Mouse (Mus musculus): Measurements from ENCODE around the gene Tdo2. TPM values are rescaled to one million over a fixed set of nuclear protein-coding genes. Genes with fewer than 3 reads are reported as not detected.

The Tdo2 gene
- polyA plus RNA-seq (2016; fragmentation: Nextera tagmentation; extraction: Ambion mirVana), result 0.89 TPM in 1 of 2 replicates, not detected in the other

DNA sequence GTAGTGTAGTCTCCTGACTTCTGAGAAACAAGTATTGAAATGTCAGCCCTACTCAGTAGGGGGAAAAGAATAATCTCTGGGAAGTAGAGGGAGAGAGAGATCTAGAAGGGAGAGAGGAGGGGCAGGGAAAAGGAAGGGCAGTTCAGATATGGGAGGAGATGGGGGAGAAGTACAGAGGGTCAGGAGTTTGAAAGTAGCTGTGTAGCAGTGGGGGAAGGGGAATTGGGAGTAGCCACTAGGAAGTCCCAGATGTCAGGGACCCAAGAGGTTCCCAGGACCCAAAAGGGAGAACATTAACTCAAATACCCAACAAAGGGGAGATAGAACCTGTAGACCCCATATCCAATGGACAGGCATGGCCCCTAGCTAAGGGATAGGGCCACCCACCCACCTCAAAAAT, at the start of gene Tdo2:
Gene Tdo2 (minus strand): TSS at position 101 of the 400 bp plus-strand sequence.
- Histone ChIP-seq H3K9me3 (replicated peaks) (no peaks in the 10 kb centered on the region), H3K4me1 (peaks cover 18% of the 10 kb centered on the region; the same call in 1 of the 2 replicates), H3K27me3 (ENCODE audit: low read depth, poor library complexity, severe bottlenecking) (no peaks in the 10 kb centered on the region), H3K27ac (no peak within 1 kb of the TSS), H3K36me3 (no peaks in the 10 kb centered on the region), H3K4me3 (no peak within 1 kb of the TSS)
- DNase-seq (ENCODE audit: low spot score), result no peak

DNA sequence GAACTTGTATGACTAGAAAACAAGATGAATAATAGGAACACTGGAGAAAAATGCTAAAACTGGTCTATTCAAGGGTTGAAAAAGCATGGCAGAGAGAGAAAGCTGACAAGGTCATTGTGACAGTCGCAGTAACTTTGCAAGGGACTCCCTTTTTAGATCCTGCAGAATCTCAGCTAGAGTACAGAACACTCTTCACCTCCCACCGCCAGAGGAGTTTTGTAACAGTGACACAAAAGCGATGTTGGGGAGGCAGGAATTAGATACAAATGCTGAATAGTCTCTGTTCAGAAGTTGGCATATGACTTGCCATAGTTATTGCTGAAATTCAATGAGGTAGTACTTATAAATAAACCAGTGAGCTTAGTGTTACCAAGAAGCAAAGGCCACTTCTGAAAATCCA, 47.1 kb upstream of the Tdo2 start:
- no peak for DNase-seq (ENCODE audit: low spot score)
- Histone ChIP-seq H3K4me3 (no peak overlapping the region), H3K27me3 (ENCODE audit: low read depth, poor library complexity, severe bottlenecking) (no peaks in the 10 kb centered on the region), H3K4me1 (no peaks in the 10 kb centered on the region), H3K27ac (no peak overlapping the region), H3K9me3 (replicated peaks) (no peaks in the 10 kb centered on the region), H3K36me3 (no peaks in the 10 kb centered on the region)
- 90% methylated on average over 3 of the region's 3 CpGs for WGBS

DNA sequence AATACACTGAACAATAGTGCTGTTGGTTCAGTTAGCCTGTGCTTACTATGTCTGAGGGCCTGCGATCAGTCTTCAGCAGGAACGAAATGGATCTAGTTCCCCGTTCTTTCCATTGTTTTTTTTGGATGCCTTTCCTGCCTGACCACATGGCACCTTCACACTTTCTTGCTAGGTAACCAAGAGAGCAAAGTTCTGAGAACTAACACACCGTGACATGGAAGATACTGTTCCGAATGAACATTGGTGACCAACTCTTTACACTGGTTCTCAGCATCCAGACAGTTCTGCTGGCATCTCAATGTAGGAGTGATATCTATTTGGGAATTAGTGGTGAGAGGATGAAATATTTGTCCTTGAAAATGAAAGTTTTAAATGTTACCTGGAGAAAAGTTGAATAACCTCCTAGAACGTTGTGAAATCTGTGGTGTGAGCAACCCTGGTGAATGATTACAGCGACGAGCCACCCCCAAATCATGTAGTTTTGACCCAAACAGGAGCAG, 46.5 kb upstream of the Tdo2 start:
- H3K27me3 ChIP-seq (ENCODE audit: low read depth, poor library complexity, severe bottlenecking), result no peaks in the 10 kb centered on the region
- 87% methylated on average over 8 of the region's 8 CpGs for WGBS

DNA sequence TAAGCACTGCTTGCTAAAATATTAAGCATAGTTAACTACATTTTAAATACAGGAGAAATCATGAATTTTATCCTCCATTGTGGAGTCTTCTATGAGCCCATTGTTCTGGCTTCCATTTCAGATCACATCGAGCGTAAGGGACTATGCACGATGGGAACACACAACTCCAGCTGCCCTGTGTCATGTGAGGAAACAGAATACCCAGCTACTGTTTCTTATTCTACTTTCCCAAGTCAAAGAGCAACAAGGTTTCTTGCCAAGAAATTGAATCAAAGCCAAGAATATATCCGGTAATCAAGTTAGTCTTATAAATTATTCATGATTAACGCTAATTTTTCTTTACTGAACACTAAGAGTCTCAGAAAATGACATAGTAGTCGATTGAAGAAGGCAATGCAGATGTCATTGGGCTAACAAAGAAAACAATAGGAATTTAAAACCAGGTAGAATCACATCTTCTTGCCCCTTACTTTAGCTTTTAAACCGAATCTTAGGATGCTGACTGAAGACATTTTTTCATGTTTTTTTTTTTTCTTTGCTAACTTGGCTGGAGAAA, 38.2 kb upstream of the Tdo2 start:
- Histone ChIP-seq H3K9me3 (replicated peaks) (no peaks in the 10 kb centered on the region), H3K36me3 (no peaks in the 10 kb centered on the region), H3K4me1 (no peaks in the 10 kb centered on the region), H3K27me3 (ENCODE audit: low read depth, poor library complexity, severe bottlenecking) (no peaks in the 10 kb centered on the region), H3K27ac (no peak overlapping the region), H3K4me3 (no peak overlapping the region)
- WGBS, result 90% methylated on average over 7 of the region's 7 CpGs
- no peak for DNase-seq (ENCODE audit: low spot score)

More for the DNA sequence above, 46.5 kb upstream of the Tdo2 start:
- Histone ChIP-seq H3K4me3 (no peak overlapping the region), H3K4me1 (no peaks in the 10 kb centered on the region), H3K36me3 (no peaks in the 10 kb centered on the region), H3K27ac (no peak overlapping the region), H3K9me3 (replicated peaks) (no peaks in the 10 kb centered on the region)
- DNase-seq (ENCODE audit: low spot score), result no peak

DNA sequence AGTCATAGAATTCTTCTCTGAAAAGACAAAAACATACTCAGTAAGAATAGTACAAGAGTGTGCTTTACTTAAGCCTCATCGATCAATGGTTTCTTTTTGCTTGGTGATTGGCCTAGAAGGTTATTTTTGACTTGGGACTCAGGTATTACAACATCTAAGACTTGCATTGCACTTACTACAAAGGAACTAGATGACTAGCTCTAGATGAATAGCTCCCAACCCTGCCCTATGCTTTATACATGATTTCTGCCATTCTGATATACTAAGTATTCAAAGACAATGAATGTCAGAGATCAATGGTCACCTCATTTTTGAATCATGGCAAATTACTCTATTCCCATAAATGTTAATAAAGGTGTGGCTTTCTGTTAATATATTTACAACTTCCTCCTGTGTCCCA, 31.0 kb upstream of the Tdo2 start:
- 90% methylated on average over 1 of the region's 1 CpGs for WGBS
- no peak overlapping the region for H3K4me3 ChIP-seq

DNA sequence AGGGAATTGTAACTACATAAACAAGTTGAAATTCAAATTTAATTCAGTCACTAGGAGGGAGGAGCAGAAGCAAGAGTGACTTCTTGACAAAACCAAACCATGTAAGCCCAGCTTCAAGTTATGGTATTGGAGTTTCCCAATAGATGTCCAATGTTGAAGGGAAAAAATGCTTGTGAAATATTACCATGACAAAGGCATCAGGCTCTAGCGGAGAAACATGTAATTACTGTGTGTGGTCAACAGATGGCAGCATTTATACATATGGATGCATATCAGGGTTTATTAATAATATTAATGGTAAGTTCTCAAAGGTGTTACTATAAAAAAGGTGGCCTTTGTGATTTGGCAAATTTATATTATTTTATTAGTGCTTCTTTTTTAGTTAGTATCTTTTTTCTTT, 20.0 kb upstream of the Tdo2 start:
- DNase-seq (ENCODE audit: low spot score), result no peak
- 3% methylated on average over 1 of the region's 1 CpGs for WGBS
- Histone ChIP-seq H3K4me3 (no peak overlapping the region), H3K27ac (no peak overlapping the region), H3K36me3 (no peaks in the 10 kb centered on the region), H3K9me3 (replicated peaks) (no peaks in the 10 kb centered on the region), H3K4me1 (no peaks in the 10 kb centered on the region), H3K27me3 (ENCODE audit: low read depth, poor library complexity, severe bottlenecking) (no peaks in the 10 kb centered on the region)

More for the DNA sequence above, 31.0 kb upstream of the Tdo2 start:
- H3K27ac ChIP-seq, result no peak overlapping the region
- no peaks in the 10 kb centered on the region for H3K9me3 ChIP-seq (replicated peaks)
- no peaks in the 10 kb centered on the region for H3K36me3 ChIP-seq
- H3K27me3 ChIP-seq (ENCODE audit: low read depth, poor library complexity, severe bottlenecking), result no peaks in the 10 kb centered on the region
- no peak for DNase-seq (ENCODE audit: low spot score)
- H3K4me1 ChIP-seq, result no peaks in the 10 kb centered on the region

DNA sequence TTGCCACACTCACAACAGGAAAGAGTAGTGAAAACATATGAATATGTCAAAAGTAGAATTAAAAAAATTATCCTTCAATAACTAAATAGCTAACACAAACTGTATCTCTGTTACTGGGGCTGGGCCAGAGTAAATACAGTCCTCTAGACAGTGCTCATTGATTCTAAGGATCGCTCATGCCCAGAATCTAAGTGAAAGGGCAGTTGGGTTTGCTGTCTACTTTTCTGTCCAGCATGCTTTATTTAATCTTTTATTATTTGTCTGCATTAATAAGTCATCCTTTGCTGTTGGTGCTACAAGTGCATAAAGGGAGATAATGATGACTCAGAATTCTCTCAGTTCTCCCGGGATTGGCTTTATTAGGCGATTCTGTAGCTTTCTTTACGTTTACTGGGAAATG, 19.4 kb upstream of the Tdo2 start:
- no peaks in the 10 kb centered on the region for H3K36me3 ChIP-seq
- WGBS, result 55% methylated on average over 4 of the region's 4 CpGs
- H3K27ac ChIP-seq, result no peak overlapping the region
- no peaks in the 10 kb centered on the region for H3K9me3 ChIP-seq (replicated peaks)
- no peak for DNase-seq (ENCODE audit: low spot score)
- no peaks in the 10 kb centered on the region for H3K27me3 ChIP-seq (ENCODE audit: low read depth, poor library complexity, severe bottlenecking)
- no peaks in the 10 kb centered on the region for H3K4me1 ChIP-seq
- no peak overlapping the region for H3K4me3 ChIP-seq

DNA sequence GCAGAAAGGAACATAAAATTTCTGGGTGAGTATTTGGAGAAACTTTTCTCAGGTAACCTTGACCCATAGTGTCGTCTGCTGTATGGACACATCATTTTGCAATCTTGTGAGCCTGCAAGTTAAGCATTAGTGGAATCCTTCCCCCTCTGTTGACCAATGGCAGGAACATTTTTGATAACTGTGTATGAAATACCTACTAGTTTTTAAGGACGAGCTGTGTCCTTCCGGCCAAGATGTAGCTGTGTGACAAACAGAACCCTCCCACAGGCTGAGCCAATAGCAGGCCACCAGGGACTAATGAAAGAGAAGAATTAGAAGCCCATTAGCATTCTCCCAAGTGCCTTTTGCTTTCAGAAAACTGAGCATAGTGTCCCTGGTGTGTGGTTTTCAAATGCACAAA, 14.5 kb upstream of the Tdo2 start:
- no peak overlapping the region for H3K27ac ChIP-seq
- 74% methylated on average over 3 of the region's 3 CpGs for WGBS
- H3K4me3 ChIP-seq, result no peak overlapping the region
- no peaks in the 10 kb centered on the region for H3K4me1 ChIP-seq
- no peaks in the 10 kb centered on the region for H3K9me3 ChIP-seq (replicated peaks)
- DNase-seq (ENCODE audit: low spot score), result no peak
- no peaks in the 10 kb centered on the region for H3K27me3 ChIP-seq (ENCODE audit: low read depth, poor library complexity, severe bottlenecking)
- H3K36me3 ChIP-seq, result no peaks in the 10 kb centered on the region

DNA sequence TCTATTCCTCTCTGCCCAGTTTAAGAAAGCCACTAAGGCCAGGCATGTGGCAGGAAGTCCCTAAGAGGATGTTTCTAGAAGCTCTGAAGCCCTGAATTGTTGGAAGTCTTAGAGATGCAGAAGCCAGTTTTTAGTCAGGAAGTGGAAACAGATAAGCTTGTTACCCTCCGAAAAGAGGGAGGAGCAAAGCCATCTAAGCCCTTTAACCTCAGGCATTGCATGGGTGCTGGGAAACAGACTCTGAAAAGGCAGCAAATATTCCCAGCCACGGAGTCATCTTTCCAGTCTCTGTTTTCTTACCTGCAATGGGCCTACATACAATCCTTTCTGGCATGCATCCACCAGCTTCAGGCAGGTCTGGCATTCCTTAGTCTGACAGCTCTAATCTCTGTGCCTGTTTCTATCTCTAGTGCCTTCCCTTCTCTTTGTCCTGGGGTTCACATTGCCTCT, 13.7 kb upstream of the Tdo2 start:
- Histone ChIP-seq H3K4me3 (no peak overlapping the region), H3K27me3 (ENCODE audit: low read depth, poor library complexity, severe bottlenecking) (no peaks in the 10 kb centered on the region), H3K9me3 (replicated peaks) (no peaks in the 10 kb centered on the region), H3K27ac (no peak overlapping the region), H3K36me3 (no peaks in the 10 kb centered on the region), H3K4me1 (no peaks in the 10 kb centered on the region)
- no peak for DNase-seq (ENCODE audit: low spot score)
- WGBS, result 41% methylated on average over 2 of the region's 2 CpGs

DNA sequence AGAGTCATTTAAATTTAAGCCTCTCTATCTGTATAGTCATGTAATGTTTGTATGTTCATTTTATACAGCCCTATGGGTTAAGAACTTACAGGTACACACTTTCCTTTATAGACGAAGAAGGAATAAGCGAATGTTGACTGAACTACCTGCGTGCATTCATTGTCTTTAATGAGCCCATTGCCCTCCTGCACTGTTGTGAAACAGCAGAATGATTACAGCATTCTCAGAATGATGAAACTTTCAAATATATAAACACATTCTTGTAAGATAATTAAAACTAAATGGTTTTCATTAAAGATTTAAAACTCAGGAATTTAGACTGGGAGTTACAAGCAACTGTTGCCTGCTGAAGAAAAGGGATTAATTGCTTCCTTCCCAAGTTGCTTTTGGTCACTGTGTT, 11.6 kb upstream of the Tdo2 start:
- DNase-seq (ENCODE audit: low spot score), result no peak
- 92% methylated on average over 3 of the region's 3 CpGs for WGBS
- no peak overlapping the region for H3K27ac ChIP-seq
- H3K4me3 ChIP-seq, result no peak overlapping the region
- H3K9me3 ChIP-seq (replicated peaks), result no peaks in the 10 kb centered on the region
- H3K4me1 ChIP-seq, result no peaks in the 10 kb centered on the region
- H3K27me3 ChIP-seq (ENCODE audit: low read depth, poor library complexity, severe bottlenecking), result no peaks in the 10 kb centered on the region
- H3K36me3 ChIP-seq, result no peaks in the 10 kb centered on the region

DNA sequence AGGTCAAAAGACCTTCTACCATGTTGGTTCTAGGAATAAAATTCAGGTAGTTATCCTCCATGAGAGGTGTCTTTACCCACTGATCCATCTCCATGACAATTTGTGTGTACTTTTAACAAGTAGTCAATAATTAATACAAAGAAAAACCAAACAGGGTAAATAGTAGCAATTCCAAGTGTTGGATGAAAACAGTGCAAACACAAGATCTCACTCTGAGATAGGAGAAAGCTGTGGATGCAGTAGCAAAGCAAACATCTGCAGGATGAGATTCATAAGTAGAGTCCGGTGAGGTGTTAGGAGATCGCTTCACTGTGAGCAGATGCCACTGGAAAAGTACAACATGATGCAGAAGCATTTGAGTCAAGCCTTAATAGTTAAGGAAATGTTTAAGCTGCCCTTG, 10.1 kb upstream of the Tdo2 start:
- WGBS, result 92% methylated on average over 2 of the region's 2 CpGs
- no peaks in the 10 kb centered on the region for H3K9me3 ChIP-seq (replicated peaks)
- no peaks in the 10 kb centered on the region for H3K36me3 ChIP-seq
- no peak for DNase-seq (ENCODE audit: low spot score)
- H3K27ac ChIP-seq, result no peak overlapping the region
- H3K4me3 ChIP-seq, result no peak overlapping the region
- H3K27me3 ChIP-seq (ENCODE audit: low read depth, poor library complexity, severe bottlenecking), result no peaks in the 10 kb centered on the region
- no peaks in the 10 kb centered on the region for H3K4me1 ChIP-seq

DNA sequence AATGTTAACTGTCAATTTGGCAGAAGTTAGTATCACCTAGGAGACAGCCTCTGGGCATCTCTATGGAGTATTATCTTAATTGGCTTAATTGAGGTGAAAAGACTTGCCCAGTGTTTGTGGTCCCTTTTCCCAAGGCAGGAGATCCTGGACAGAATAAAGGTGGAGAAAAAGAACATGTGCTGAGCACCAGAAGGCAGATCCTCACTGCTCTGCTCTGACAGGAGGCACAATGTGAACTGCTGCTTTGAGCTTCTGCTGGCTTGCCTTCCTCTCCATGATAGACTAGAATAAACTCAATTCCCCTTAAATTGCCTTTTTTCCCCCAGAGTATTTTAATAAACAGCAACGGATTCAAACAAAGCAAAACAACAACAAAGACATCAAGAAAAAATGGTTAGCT, 9.1 kb upstream of the Tdo2 start:
- Histone ChIP-seq H3K27ac (no peak overlapping the region), H3K4me3 (no peak overlapping the region), H3K36me3 (no peaks in the 10 kb centered on the region), H3K9me3 (replicated peaks) (no peaks in the 10 kb centered on the region), H3K27me3 (ENCODE audit: low read depth, poor library complexity, severe bottlenecking) (no peaks in the 10 kb centered on the region), H3K4me1 (no peaks in the 10 kb centered on the region)
- no peak for DNase-seq (ENCODE audit: low spot score)
- 72% methylated on average over 1 of the region's 1 CpGs for WGBS

DNA sequence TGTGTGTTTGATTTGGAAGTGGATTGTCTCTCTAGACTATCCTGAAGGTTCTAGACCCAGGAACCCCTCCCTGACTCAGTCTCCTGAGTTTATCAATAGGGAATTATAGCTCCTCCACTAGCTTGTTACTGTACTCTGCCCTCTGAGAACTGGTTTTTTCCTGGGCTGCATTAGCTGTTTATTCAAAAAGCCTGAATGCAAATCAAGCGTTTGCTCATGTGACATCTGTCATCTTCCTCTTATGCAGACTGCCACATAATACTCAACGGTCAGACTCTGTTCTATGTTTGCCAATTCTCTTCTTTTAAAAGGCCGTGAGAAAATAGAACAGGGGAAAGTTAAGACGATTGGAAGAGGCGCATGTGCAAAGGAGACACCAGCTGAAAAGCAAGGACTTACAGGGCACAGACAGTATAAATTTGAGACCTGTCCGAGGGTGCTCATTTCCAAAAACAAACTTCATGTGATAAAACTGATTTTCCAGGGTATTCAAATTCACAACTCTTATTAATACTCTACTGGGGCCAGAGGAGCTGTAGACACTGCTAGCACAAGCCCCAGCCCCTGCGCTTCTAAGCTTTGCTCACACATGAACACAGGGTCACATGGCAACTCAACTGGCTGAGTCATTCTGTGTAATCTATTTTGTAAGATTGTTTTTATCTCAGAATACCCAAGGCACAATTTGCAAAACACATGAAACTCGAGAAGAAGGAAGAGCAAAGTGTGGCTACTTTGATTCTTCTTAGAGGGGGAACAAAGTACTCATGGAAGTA, 7.3 kb upstream of the Tdo2 start:
- H3K4me3 ChIP-seq, result no peak overlapping the region
- no peak for DNase-seq (ENCODE audit: low spot score)
- no peak overlapping the region for H3K27ac ChIP-seq
- no peaks in the 10 kb centered on the region for H3K9me3 ChIP-seq (replicated peaks)
- H3K27me3 ChIP-seq (ENCODE audit: low read depth, poor library complexity, severe bottlenecking), result no peaks in the 10 kb centered on the region
- no peaks in the 10 kb centered on the region for H3K36me3 ChIP-seq
- 87% methylated on average over 8 of the region's 8 CpGs for WGBS
- no peaks in the 10 kb centered on the region for H3K4me1 ChIP-seq
